Mouse (Mus musculus) 3134 (cell line): ENCODE data around the gene 2410131K14Rik.

ENCODE experiments used
- DNase-seq: peaks from one replicate; pipeline ENCODE4 v3.0.0-alpha.2; 2011; ENCODE audit warnings: low spot score; ENCODE audit not compliant: insufficient read length; ENCODE audit errors: extremely low read depth

The 2410131K14Rik gene

GRCm38 (mm10) chr5:118260055-118260454, 15.0 kb downstream of the 2410131K14Rik start:
- no peak for DNase-seq

DNA sequence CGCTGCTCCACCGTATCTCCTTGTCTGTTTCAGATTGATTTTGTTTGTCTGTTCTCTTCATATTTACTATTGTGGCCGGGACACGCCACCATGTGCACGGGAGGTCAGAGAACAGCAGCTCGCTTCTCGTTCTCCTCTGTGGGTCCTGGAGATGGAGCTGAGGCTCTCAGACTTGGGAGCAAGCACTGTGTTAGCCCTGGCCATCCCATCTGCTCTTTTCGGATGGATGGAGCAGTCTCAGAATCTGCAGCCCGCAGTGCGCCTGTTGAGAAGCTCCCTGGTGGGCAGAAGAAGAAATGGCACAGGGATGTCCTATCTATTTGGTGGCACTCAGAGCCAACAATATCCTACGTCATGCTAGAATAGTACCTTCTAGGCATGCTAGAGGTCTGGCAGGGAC, 15.6 kb downstream of the 2410131K14Rik start:
- no peak for DNase-seq

DNA sequence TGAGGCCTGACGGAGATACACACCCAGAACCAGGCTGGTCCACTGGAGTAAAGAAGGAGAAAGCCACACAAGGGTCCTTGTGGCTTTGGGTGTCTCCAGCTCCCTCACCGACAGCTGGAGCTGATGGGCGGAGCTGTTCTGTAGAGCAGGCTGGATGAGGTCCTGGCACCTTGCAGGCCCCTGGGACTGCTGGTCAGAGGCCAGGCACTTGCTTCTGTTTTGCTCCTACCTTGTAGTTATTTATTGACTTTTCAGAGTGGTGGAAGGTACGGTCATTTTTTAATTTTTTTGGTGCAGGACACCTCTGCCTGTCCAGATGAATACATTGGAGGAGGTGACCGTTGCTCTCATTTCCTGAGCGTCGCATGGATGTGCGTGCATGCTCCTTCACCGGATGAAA, 16.2 kb downstream of the 2410131K14Rik start:
- DNase-seq = no peak

DNA sequence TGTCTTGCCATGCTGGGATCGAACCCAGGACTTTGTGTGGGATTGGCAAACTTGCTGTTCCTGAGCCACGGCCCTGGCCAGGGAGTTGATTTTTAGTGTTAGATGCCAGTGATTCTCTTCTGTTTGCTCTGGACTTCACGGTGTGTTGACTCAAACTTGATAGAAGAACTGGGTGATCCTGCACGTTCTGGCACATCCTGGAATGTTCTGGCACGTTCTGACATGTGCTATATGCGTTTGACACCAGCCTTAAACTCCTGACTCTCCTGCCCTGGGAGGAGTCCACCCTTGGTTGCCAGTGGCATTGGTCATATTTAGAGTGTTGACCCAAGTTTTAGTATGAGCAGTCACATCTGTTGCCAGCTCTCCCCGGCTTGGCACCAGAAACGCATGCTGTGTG, 17.4 kb downstream of the 2410131K14Rik start:
- no peak for DNase-seq

DNA sequence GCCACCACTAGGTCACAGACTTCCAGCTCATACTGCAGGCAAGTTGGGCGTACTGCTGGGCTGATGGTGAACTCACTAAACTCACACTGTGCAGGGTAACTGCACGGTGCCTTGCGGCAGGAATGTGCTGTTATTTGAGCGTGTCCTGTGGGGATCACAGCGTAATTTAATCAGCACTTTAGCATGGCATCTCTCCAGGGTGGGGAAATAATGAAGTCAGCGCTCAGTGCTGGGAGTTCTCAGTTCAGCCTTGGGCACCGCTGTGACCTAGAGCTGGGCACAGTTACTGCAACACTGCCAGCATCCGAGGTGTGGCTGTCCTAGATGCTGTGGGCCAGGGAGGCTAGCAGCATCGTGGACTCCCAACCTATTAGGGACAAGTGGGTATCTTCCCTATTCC, 19.3 kb downstream of the 2410131K14Rik start:
- DNase-seq = no peak

GRCm38 (mm10) chr5:118265366-118265765, 20.3 kb downstream of the 2410131K14Rik start:
- no peak for DNase-seq

DNA sequence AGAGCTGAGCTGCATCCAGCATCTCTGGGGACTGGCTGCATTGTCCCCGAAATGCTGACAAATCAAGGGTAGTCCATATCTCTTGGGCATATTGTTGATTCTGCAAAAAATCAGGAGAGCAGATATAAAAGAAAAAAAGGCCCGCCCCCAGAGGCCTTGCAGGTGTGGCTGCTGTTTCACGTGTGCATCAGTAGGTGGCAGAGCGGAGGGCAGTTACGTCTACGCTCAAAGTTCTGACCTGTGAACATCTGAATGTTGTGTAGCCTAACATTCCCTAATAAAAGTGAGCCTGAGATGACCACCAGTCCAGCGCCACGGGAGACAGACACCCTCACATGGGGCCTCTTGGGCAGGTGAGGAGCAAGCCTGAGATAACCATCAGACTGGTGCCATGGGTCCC, 21.3 kb downstream of the 2410131K14Rik start:
- DNase-seq = no peak

- peak; percentile 57 for DNase-seq
Observed at GRCm38 (mm10) chr5:118268987-118269386, 24.0 kb downstream of the 2410131K14Rik start.

DNA sequence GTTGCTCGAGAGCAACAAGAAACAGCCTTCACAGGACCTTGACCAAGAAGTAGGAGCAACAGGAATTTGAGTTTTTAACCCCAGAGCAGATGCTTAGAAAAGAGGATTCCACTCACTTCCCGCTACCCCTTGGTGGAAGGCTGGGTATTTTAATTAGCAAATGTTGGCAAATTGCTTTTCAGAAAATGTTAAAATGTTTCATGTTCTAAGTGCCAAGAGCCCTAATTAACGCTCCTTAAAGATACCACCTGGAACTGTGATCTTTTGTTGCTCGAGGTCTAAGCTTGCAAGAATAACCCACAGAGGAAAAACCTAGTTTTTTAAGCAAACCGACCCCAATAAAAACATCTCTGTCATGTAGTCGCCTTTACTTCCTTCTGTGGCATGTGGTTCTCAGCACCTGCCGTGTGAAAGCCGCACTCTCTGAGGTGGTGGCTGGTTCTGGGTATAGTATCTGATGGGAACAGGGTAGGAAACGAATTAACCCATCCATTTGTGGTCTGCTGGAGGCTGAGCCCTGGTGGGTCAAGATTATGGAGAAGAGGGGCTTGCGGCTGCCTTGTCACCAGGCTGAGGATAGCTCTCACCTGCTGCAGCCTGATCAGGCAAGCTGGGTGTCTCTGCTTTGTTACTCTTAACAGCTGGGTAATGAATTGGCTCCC, 26.6 kb downstream of the 2410131K14Rik start:
- no peak for DNase-seq

DNA sequence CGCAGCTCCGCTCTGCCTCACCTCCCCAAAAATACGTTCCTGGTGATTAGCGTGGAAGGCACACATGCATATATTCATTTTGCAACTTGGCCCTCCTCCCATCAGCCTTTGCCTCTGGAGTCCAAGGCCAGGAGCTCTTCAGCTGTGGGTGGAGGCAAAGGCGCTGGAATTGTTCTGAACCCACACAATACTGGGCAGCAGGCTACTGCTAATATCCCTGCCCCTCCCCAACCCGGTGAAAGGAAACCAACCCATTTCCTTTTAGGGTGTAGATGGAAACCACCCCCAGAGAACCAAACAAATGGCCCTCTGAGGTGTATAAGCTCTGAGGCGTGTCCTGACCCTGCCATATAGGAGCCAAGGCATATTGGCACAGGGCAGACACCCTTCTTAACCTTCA, 28.4 kb downstream of the 2410131K14Rik start:
- no peak for DNase-seq

DNA sequence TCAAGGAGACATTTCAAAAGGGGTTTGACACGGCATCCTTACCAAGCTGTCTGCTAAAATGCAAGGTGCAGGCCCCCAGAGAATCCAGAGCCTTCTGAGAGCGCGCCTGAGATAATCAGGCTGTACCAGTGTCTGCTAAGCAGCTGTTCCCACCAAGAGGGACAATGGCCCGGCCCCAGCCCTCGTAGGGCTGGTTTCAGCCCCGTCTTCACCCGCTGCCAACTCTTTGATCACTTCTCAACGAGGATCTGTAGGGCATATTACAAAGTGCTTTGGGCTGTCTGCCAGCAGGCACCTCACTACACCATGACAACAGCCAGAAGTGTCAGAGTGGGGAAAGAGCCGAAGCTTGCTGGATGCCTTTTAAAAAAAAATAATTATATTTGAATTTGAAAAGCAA, 29.5 kb downstream of the 2410131K14Rik start:
- no peak for DNase-seq

- DNase-seq = no peak
Observed at GRCm38 (mm10) chr5:118276281-118276680, 31.3 kb downstream of the 2410131K14Rik start.

DNA sequence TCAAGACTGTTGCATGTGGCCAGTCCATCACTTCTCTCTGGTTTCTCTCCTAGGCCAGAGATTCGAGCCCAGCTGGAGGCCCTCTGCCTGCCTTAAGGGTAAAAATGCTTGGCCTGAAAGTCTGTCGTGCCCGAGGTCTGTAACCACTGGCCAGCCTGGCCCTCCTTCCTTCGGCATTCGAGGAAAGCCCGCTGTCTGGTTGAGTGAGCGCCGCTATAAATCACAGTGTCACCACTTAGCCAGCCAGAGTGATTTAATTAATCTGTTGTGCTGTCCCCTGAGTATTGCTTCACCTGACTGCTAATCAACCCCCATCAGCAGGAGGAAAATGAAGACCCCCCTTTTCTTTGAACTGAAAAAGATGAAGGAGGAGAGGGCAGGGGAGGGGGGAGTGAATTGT, 31.7 kb downstream of the 2410131K14Rik start:
- DNase-seq = no peak

GRCm38 (mm10) chr5:118277741-118278495, 32.9 kb downstream of the 2410131K14Rik start:
- DNase-seq = no peak

GRCm38 (mm10) chr5:118291453-118291852, 46.4 kb downstream of the 2410131K14Rik start:
- no peak for DNase-seq

GRCm38 (mm10) chr5:118292476-118292875, 47.4 kb downstream of the 2410131K14Rik start:
- no peak for DNase-seq

- peak; percentile 80 for DNase-seq
Observed at GRCm38 (mm10) chr5:118294086-118294864, 49.2 kb downstream of the 2410131K14Rik start.

DNA sequence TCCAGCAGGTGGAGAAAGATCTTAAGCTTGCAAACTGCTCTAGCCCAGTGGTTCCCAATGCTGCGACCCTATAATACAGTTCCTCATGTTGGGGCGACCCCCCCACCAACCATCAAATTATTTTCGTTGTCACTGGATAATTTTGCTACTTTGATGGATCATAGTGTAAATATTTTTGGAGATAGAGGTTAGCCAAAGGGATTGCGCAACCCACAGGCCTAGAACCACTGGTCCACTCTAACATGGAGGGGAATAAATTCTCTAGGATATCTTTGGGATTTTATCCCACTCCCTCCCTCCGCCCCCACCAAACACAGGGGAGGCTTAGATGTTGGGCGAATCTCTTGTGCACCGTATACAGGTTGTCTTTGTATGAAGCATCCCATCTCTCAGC, 49.8 kb downstream of the 2410131K14Rik start:
- no peak for DNase-seq

DNA sequence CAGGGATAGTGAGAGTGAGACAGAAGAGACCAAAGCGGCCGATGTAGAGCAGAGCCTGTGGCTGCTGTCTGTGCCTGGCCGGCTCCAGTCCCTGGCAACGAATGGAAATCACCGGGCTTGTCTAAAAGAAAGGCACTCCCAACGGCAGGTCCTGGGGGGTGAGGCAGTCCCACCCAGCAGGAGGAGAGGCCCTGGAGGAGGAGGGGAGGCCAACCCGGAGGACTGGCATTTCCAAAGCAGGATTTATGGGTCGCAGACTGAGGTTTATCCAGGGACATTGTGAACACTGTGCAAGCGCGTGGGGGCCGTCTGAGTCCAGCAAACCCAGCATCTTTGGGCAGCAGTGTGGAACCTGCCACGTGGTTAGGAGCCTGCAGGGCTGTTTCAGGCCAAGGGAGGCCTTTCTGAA, 52.3 kb downstream of the 2410131K14Rik start:
- DNase-seq = no peak

- DNase-seq = no peak
Observed at GRCm38 (mm10) chr5:118299720-118300400, 54.8 kb downstream of the 2410131K14Rik start.
